Mouse (Mus musculus) kidney, postnatal 0 days (tissue): ENCODE data around the gene Dnaic2. TPM values are rescaled to one million over a fixed set of nuclear protein-coding genes. Genes with fewer than 3 reads are reported as not detected.

ENCODE experiments used
- ATAC-seq: fragments of 200-750 bp; cut with Nextera tagmentation; replicated peaks from 2 replicates; pipeline ENCODE4 v1.8.0; 2017; ENCODE audit warnings: low read depth, moderate number of reproducible peaks, moderate TSS enrichment, moderate library complexity; ENCODE audit not compliant: low FRiP score
- DNase-seq: peaks from one replicate; pipeline ENCODE4 v3.0.0-alpha.2; 2016; ENCODE audit warnings: low spot score
- H3K27ac ChIP-seq: fragments of 300-500 bp; sonication (generic); 2 replicates; pipeline ENCODE4 v1.5.1; 2014; ENCODE audit warnings: mild to moderate bottlenecking
- H3K27me3 ChIP-seq: fragments of 300-500 bp; sonication (generic); 2 replicates; pipeline ENCODE4 v1.6.1; 2014; ENCODE audit warnings: low read length, mixed read lengths; ENCODE audit not compliant: insufficient read depth
- H3K36me3 ChIP-seq: fragments of 300-500 bp; sonication (generic); 2 replicates; pipeline ENCODE4 v1.6.1; 2014; ENCODE audit warnings: low read length, mixed read lengths; ENCODE audit not compliant: insufficient read depth
- H3K4me1 ChIP-seq: fragments of 300-500 bp; sonication (generic); replicated peaks from 2 replicates; pipeline ENCODE4 v1.6.1; 2014; ENCODE audit warnings: antibody characterized with exemption, low read length, mixed read lengths; ENCODE audit not compliant: insufficient read depth
- H3K4me2 ChIP-seq: fragments of 300-500 bp; sonication (generic); 2 replicates; pipeline ENCODE4 v1.6.1; 2014; ENCODE audit warnings: mild to moderate bottlenecking, low read length, moderate library complexity, mixed read lengths
- H3K4me3 ChIP-seq: fragments of 300-500 bp; sonication (generic); replicated peaks from 2 replicates; pipeline ENCODE4 v1.5.1; 2014; ENCODE audit warnings: low read depth, low read length
- H3K9ac ChIP-seq: fragments of 300-500 bp; sonication (generic); 2 replicates; pipeline ENCODE4 v1.6.1; 2014; ENCODE audit warnings: low read depth, low read length
- H3K9me3 ChIP-seq: fragments of 300-500 bp; sonication (generic); replicated peaks from 2 replicates; pipeline ENCODE4 v1.6.1; 2016; ENCODE audit warnings: low read length, inconsistent platforms, mixed read lengths
- CTCF ChIP-seq: IDR thresholded peaks from 2 replicates; pipeline ENCODE4 v1.5.1; 2016; ENCODE audit warnings: antibody characterized with exemption, low read depth, mild to moderate bottlenecking, moderate library complexity
- WGBS: fragments of 180-500 bp; shearing (Covaris S2); extraction: QIAGEN DNeasy Blood & Tissue Kit; methylation state at CpG from one replicate; pipeline ENCODE4 v1.1.7; 2014; 5-methylcytosine and 5-hydroxymethylcytosine counted together
- polyA plus RNA-seq: library from polyadenylated mRNA; unstranded; fragments of >200 nt; fragmentation: Nextera tagmentation; extraction: Ambion mirVana; gene quantifications from 2 replicates; pipeline ENCODE4 v1.2.1, GENCODE M21; 2015

Dnaic2 gene
- polyA plus RNA-seq, 1 experiment from 2014 or later, result 0.43 TPM

- no peak for DNase-seq
- Histone ChIP-seq H3K9me3 (no peaks in the 10 kb centered on the region), H3K27me3 (no peaks in the 10 kb centered on the region), H3K27ac (no peak overlapping the region), H3K4me2 (no peak overlapping the region), H3K36me3 (no peaks in the 10 kb centered on the region), H3K9ac (no peak overlapping the region), H3K4me1 (peaks cover 6% of the 10 kb centered on the region; the same call in 1 of the 2 replicates), H3K4me3 (no peak overlapping the region)
- 85% methylated on average over 3 of the region's 3 CpGs for WGBS
- ATAC-seq, result no peak
- no peak for TF ChIP-seq CTCF
Observed at GRCm38 (mm10) chr11:114688729-114689128, 38.5 kb upstream of the Dnaic2 start.

DNA sequence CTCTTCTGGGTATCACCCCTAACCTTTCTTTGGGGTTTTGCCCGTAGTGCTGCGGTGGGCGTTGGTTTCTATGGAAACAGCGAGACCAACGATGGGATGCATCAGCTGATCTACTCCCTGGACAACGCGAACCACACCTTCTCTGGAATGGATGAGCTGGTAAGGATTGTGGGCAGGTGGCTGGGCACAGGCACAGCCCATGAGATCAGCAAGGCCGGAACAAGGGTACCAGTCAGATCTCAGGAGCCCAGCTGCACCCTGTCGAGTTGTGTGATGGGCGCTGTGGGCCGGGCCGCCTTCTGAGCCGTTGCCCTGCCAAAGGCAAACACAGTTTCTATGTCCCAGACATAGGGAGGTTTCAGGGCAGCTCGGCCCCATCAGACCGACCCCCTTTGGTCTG lies 37.0 kb upstream of the Dnaic2 start:
- Histone ChIP-seq H3K27ac (no peak overlapping the region), H3K27me3 (no peaks in the 10 kb centered on the region), H3K9me3 (no peaks in the 10 kb centered on the region), H3K36me3 (no peaks in the 10 kb centered on the region), H3K4me2 (no peak overlapping the region), H3K9ac (no peak overlapping the region), H3K4me1 (peaks cover 2% of the 10 kb centered on the region; the same call in 1 of the 2 replicates), H3K4me3 (no peak overlapping the region)
- DNase-seq (no peak), ATAC-seq (no peak)
- no peak for TF ChIP-seq CTCF
- 89% methylated on average over 15 of the region's 15 CpGs for WGBS

DNA sequence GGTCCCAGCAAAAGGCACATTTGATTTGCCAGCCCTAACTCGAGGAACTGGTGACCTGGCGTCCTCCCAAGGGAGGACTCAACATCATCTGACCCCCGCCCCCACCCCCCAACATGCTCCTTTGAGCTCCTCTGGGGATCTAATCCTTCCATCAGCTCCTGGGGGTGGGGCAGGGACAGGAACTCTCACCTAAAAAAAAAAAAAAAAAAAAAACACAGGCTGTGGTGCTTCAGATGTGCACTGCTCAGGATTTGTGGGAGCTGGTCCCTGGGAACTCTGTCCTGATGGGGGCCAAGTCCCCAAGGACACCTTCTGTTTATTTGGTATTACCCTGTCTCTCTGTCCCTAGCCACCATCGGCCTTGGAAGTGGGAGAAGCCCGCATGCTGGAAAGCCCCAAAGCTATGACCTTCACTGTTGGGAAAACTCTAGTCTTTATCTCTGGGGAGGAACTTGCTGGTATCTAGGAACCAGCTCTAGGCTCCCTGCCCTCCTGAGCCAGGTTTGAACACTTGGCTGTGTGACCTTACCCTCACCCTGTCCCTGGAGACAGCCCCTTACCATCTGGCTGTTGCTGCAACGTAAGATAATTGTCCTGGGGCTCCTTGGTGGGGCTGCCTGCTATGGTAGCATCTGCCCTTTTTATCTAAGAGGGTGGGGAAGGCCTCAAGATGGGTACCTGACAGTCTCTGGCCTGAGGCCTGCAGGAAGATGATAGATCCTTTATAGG lies 35.6 kb upstream of the Dnaic2 start:
- Histone ChIP-seq H3K27ac (no peak overlapping the region), H3K4me3 (no peak overlapping the region), H3K4me1 (peaks cover 2% of the 10 kb centered on the region; the same call in 1 of the 2 replicates), H3K27me3 (no peaks in the 10 kb centered on the region), H3K36me3 (no peaks in the 10 kb centered on the region), H3K9ac (no peak overlapping the region), H3K4me2 (no peak overlapping the region), H3K9me3 (no peaks in the 10 kb centered on the region)
- ATAC-seq, result no peak
- no peak for DNase-seq
- WGBS, result 61% methylated on average over 6 of the region's 6 CpGs
- no peak for TF ChIP-seq CTCF

DNA sequence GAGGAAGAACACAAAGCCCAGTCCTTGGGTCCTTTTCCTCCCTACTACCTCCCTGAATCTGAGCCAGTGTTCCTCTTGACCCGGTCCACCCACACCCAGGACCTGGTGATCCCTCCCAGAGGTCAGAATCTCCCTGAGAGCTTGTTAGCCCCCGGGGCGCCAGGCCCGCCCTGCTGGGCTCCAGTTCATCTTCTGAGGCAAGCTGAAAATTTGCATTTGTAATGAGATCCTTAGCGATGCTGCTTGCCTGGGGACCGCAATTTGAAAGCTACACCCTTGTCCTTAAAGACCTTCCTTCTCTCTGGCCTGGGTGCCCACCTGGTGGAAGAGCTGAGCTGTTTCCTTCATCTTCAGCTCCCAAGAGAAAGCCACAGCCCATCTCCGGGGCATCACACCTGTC lies 34.6 kb upstream of the Dnaic2 start:
- Histone ChIP-seq H3K9ac (no peak overlapping the region), H3K4me1 (no peaks in the 10 kb centered on the region; the same call in 1 of the 2 replicates), H3K27me3 (no peaks in the 10 kb centered on the region), H3K36me3 (no peaks in the 10 kb centered on the region), H3K9me3 (no peaks in the 10 kb centered on the region), H3K27ac (no peak overlapping the region), H3K4me3 (no peak overlapping the region), H3K4me2 (no peak overlapping the region)
- DNase-seq (no peak), ATAC-seq (no peak)
- TF ChIP-seq CTCF, result no peak
- WGBS, result 37% methylated on average over 7 of the region's 7 CpGs

DNA sequence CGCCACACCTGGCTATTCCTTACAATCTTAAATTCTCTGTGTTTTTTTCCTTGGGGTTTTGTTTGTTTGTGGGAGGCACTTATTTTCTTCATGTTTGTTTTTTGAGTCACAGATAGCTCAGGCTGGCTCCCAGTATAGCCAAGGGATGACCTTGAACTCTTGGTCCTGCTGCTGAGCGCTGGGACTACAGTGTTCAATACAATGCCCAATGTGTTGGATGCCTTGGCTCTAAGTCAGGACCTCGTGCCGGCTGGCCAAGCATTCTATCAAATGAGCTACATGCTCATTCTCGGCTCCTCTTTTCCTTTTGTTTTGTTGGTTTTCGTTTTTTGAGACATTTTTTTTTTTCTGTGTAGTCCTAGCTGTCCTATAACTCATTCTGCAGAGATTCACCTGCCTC lies 33.8 kb upstream of the Dnaic2 start:
- WGBS, result 94% methylated on average over 6 of the region's 6 CpGs
- Histone ChIP-seq H3K36me3 (no peaks in the 10 kb centered on the region), H3K4me1 (no peaks in the 10 kb centered on the region), H3K27me3 (no peaks in the 10 kb centered on the region), H3K9ac (no peak overlapping the region), H3K4me3 (no peak overlapping the region), H3K4me2 (no peak overlapping the region), H3K27ac (no peak overlapping the region), H3K9me3 (no peaks in the 10 kb centered on the region)
- no peak for DNase-seq
- no peak for ATAC-seq
- no peak for TF ChIP-seq CTCF

DNA sequence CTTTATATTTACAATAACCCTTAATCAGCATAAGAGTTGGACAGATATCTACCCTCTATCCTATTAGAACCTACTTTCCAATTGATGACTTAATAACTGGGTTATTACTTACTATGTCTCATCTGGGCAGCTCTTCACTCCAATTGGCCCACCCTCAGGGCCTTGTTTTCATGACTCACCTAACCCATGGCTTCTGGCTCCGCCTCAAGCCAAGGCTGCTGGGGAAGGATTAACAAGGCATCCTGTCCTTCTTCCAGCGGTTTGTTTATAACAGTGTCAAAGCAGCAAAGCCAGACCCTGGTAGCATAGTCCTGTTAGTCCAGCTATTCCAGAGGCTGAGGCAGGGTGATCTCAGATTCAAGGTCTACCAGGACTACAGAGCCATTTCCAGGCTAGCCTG lies 32.8 kb upstream of the Dnaic2 start:
- Histone ChIP-seq H3K4me3 (no peak overlapping the region), H3K4me2 (no peak overlapping the region), H3K27me3 (no peaks in the 10 kb centered on the region), H3K9me3 (no peaks in the 10 kb centered on the region), H3K27ac (no peak overlapping the region), H3K4me1 (no peaks in the 10 kb centered on the region), H3K9ac (no peak overlapping the region), H3K36me3 (no peaks in the 10 kb centered on the region)
- 87% methylated on average over 2 of the region's 2 CpGs for WGBS
- ATAC-seq, result no peak
- TF ChIP-seq CTCF, result no peak
- no peak for DNase-seq

GRCm38 (mm10) chr11:114698496-114698895 lies 28.7 kb upstream of the Dnaic2 start:
- WGBS, result 93% methylated on average over 7 of the region's 7 CpGs
- ATAC-seq (no peak), DNase-seq (no peak)
- H3K4me2 ChIP-seq, result no peak overlapping the region
- H3K36me3 ChIP-seq, result no peaks in the 10 kb centered on the region
- H3K27me3 ChIP-seq, result no peaks in the 10 kb centered on the region
- no peak for TF ChIP-seq CTCF
- no peak overlapping the region for H3K9ac ChIP-seq
- no peak overlapping the region for H3K27ac ChIP-seq
- no peaks in the 10 kb centered on the region for H3K4me1 ChIP-seq
- H3K9me3 ChIP-seq, result no peaks in the 10 kb centered on the region
- no peak overlapping the region for H3K4me3 ChIP-seq
